Mouse (Mus musculus): Measurements from ENCODE around the gene Dppa1.
"Not testable (repeated sequence)": the region's sequence is repeated elsewhere in the genome, so short reads cannot be mapped to it uniquely, and the experiment has no call there.

Gene Dppa1

DNA sequence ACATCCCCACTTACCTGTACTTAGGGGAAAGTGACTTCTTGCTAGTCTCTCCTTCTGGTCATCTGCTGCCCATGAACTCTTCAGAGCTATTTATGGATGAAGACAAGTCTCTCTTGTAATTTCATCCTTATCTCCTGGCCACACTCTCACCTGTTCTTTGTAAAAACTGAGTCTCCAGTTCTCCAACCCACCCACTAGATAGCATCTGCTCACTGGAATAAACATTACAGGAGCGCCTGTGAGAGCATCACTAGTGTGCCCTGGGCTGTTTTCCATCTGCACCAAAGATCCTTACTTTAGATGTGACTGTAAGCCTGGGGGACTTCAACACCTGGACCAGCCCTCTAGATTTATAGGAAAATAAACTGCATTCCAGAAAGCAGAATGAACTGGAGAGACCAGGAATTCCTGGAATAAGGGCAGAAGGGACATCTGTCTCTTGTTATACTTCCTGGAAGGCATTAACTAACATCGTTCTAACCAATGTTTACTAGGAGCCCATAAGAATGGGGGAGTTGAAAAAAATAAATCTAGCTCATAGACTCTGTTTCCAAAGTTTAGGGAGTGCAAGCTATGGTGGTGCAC is at the start of gene Dppa1:
Gene Dppa1, minus strand, starts transcription at position 51 of the 585 bp plus-strand sequence.
- DNase-seq (ENCODE audit: low spot score) = no peak

DNA sequence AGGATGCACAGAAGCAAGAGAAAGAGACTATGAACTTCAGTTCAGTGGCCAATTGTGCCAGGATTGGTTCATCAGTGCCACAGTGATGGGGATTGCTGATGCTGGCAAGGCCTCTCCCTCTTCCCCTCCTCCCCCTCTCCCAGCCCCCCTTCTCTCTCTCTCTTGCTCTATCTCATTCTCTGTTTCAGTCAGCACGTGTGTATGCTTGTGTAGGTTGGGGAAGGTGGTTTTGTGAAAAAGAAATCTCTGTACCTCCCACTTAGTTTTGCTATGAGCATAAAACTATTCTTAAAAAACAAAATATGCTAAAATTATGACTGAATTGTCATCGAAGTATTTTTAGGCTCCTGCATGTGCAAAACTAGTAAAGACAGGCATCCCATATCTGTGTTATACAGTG is 38.9 kb upstream of the Dppa1 start:
- no peak for DNase-seq (ENCODE audit: low spot score)

DNA sequence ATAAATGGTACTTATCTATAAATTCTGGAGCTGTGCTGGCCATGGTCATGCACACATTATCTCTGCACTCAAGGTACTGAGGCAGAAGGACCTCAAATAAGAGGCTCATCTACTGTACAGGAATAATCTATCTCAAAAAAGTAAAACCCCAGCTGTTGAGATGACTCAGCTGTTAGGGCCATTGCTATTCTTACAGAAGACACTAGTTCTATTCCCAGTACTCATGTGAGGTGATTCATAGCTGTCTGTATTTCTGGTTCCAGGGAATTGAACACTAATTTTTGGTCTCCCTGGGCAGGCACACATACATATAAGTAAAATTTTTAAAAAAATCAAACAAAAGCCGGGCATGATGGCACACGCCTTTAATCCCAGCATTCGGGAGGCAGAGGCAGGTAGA is 38.0 kb upstream of the Dppa1 start:
- no peak for DNase-seq (ENCODE audit: low spot score)

DNA sequence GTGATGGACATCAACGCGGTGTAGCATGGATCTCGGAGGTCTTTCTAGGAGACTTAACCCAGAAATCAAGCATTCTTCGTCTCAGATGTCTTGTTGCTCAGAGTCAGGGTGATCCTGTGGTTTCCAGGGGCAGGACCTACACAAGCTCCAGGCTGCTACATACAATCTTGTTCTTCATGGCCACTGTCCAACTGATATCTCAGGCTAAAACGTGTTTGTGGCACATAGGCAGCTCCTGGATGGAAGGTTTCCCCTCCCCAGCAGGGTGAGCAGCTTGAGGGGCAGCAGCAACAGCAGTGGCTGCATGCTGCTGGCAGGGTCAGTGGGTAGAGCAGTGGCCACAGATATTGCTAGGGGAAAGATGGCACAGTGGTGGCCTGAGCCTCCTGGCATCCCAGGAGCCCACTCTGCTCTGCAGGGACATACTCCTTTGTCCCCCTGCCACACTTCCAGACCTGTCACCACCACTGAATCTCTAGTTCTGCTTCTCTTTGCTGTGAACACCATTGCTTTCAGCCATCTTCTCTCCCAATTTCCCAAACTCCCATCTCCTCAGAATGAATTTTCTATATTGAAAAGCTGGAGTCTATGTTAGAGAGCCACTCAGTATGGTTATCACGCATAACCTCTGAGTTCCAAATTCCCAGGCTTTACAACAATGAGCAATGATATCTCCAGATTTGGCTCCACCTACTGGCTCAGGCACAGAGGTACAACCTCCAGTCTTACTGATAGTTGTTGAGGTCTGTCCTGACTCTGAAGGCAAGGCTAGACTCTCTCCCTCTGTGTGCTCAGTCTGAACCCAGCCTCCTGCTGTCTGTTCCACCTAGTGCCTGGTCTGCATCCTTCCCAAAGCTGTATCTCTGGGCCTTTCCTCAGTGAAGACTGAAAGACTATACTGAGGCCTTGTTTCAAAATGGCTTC is 36.8 kb upstream of the Dppa1 start:
- DNase-seq (ENCODE audit: low spot score) = no peak

DNA sequence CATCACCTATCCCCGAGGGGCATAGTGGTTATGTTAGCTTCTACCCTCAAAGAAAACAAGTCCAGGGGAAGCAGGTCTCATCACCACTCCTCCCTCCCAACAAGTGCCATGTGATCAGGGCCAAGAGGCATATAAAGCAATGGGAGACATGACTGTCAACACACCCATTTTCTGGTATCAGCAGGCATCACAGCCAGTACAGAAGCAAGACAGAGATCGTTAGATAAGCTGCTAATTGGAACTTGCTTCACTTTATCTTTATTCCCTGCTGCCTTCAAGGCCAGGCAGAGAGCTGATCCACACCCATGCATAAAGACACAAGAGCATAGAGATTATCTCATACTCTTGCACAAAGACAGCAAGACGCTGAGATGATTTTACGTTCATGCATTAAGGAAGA is 34.2 kb upstream of the Dppa1 start:
- no peak for DNase-seq (ENCODE audit: low spot score)

DNA sequence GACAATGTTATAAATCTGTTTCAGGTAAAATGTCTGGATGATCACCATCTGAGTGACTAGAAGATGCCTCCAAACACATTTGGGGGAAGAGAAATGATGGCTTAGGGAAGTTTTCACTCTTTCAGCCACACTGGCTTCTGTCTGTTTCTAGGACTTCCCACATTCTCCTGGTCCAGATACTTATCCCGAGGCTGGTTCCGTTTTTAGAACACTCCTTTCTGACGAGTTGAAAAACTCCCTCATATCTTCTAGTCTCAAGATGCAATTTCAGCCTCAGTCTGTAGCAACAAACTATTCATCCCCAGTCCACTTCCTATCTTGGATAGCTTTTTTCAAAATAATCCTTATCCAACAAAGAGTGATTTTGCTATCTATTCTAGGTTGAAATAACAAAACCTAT is 23.4 kb upstream of the Dppa1 start:
- no peak for DNase-seq (ENCODE audit: low spot score)

DNA sequence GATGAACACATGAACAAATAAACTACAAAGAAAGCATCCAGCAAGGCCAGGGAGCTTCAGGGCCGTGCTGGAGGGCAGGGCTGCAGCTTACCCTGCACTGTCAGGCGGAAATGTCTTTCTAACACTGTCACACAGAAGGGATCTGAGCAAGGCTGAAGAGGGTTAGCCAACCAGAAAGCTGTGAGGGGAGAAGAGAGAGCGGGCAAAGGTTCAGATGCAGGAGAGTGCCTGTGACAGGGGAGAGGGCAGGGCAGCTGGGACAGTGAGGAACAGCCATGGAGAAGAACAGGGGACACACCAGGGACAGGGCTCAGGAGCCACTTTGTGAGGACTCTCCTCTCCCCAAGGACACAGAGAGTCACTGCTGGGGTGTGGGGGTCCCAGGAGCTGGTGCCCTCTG is 20.6 kb upstream of the Dppa1 start:
- DNase-seq (ENCODE audit: low spot score) = not testable (repeated sequence)

DNA sequence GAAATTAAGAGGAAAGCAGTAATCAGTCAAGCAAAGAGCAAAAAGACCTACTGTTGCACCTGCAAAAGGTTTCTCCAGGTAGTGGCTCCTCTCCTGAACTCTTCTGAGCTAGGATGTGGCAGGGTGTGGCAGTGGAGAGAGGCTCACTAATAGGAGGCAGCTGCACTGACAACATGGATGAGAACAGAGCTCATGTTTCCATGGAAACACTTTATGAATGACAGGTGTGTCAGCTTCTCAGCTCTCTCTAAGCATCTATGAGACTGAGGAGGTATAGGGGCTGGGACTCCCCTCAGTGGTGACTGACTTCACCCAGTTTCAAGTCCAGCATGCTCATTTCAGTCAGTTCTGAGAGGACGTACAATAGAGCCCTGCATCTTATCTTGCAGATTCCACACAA is 15.8 kb upstream of the Dppa1 start:
- no peak for DNase-seq (ENCODE audit: low spot score)

DNA sequence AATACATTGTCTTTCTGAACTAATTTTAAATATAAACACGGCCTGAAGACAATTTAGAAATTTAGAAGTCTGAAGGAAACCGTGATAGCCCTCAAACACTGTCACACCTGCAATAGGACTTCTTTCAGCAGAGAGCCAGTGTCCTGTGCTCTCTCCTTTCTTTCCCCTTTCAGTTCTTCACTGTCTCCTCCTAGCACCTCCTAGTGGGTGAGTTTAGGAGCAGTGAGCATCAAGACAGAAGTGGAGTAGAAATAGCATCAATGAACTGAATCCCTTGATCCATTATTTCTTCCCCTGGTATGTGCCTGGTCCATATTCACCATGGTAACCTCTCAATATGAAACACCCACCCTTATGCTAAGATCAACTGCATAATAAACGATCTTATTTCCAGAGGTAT is 7.5 kb upstream of the Dppa1 start:
- DNase-seq (ENCODE audit: low spot score) = no peak

DNA sequence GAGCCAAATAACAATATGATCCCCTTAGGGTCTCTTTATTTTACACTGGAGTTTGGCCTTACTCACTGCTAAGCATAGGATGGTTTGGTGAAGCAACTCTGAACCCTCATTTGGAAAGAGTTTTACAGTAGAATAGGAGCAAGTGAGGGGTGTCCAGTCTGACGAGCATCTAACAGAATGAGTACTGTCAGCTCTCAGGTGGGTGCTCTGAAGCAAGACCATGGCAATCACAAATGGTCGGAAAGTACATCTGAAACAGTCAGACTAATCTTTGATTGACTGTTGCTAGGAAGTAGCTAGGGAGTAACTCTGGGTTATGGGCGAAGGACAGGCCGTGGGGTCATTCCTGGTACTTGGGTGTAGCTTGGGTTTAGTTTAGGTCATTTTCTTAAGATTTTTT is 6.5 kb upstream of the Dppa1 start:
- DNase-seq (ENCODE audit: low spot score) = not testable (repeated sequence)

DNA sequence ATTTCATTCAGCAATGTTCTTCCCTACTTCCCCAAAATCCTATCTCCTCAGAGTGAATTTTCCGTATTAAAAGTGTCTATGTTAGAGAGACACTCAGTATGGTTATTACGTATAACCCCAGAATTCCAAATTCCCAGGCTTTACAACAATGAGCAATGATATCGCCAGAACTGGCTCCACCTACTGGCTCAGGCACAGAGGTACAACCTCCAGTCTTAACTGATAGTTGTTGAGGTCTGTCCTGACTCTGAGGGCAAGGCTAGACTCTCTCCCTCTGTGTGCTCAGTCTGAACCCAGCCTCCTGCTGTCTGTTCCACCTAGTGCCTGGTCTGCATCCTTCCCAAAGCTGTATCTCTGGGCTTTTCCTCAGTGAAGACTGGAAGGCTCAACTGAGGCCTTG is 2.6 kb upstream of the Dppa1 start:
- DNase-seq (ENCODE audit: low spot score) = peak; percentile 6

DNA sequence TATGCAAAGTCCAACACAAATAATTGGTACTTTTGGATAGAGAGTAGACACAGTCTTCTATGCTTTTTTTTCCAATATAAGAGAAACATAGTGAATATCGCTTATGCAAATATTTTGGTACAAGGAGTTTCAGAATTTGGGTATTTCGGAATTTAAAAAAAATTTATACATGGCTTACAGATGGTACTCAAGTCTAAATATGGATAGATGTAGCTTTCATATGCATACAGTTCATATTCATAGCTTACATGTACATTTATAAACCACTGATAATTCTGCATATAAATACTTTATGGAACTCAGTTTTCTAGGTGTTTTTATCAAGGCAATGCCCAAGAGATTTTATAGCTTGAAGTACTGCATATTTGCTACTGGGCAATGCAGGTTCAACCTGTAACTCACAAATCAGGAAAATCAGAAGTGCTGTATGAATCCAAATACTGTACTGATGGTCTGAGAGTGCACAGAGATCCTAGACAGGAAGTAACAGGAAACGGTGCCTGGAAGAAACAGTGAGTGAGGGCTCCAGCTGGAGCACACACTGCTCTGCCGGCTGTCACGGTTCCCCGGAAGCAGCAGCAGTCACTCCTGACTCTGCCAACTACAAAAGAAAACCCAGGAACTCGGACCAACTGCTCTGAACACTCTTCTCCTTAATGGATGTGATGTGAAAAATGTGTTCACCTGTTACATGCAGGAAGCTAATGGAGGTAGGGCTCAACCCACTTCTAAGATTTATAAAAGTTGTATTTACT is 8.5 kb downstream of the Dppa1 start:
- DNase-seq (ENCODE audit: low spot score) = no peak

DNA sequence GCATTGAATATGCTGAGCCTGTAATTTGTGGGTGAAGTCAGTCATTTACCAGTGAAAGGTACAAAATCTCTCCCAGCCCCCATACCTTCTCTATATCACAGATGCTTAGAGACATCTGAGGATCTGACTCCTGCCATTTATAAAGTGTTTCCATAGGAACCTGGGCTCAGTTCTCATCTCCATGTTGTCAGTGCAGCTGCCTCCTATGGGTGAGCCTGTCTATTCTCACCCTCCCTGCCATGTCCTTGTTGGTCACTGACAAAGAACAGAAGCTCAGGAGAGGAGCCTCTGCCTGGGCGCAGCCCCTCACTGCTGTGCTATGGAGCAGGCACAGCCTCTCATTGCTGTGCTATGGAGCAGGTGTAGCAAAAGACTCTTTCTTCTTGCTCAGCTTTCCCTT is 9.1 kb downstream of the Dppa1 start:
- no peak for DNase-seq (ENCODE audit: low spot score)

DNA sequence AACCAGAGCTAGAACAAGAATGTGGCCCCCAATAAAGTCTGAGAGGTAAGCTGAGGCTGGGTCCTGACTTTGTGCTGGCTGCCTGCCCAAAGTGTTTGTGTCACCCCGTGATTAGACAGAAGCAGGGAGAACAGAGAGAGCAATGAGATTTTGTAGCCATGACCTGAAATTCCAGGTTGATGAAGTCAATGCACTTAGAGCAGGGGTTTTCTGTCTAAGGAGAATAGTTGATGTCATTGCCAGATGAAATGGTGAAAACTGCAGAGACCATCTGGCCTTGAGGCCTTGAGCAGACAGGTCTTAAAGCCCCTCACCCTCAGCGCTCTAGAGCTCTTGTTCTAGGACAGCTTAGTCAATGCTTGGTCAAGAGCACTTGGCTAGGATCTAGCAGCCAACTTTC is 36.6 kb downstream of the Dppa1 start:
- no peak for DNase-seq (ENCODE audit: low spot score)

DNA sequence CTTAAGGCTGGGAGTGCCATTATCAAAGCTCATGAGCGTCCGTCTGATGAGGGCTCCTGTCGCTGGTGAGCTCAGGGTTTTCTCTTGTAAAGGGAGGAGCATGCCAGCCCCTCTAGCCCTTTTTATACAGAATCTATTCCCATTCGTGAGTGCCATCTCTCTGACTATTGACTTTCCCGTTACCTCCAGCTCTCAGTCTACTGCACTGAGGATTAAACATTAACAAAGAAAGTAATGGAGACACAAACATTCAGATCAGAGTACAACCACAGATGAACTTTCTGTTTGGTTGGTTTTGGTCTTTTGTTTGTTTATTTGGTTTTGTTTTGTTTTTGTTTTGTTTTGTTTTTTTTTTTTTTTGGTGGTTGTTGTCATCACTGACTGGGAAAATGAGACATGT is 46.3 kb downstream of the Dppa1 start:
- no peak for DNase-seq (ENCODE audit: low spot score)

DNA sequence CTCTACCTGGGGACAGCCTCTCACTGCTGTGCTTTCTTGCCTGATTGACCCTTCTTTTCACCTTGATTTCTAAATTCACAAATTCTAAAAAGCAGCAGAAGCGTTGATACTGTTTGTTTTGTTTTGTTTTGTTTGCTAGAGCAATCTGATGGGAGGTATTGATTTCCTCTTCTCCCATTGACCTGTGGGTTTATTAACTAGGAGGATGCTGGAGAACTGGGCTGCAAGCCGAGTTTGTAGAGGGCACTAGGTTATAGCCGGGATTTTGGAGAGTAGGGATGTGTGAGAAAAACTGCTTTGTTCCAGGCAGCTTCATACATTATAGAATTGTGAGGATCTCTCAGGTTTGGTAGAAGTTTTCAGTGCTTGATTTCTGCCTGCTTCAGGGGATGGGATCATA is 48.6 kb downstream of the Dppa1 start:
- DNase-seq (ENCODE audit: low spot score) = no peak

DNA sequence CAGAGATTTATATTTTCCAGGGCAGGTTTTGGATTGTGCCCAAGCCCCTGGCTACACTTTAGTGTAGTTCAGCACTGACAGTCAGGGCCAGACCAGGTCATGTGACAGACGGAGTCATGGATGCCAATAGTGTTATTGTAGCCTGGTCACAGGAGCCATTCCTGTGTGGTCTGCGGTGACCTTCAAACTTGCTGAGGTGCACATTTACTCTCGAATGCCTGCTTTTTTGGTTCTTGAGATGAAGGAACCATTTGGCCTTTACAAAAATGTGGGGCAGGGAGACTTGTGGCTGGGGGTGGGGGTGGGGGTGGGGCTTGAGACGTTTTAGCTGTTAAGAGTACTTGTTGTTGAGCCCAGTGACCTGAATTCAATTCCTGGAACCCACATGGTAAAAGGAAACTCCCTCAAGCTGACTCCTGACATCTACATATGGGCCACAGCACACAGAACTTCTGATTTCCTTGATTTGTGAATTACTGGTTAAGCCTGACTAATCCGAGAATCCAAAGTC is 50.2 kb downstream of the Dppa1 start:
- no peak for DNase-seq (ENCODE audit: low spot score)

DNA sequence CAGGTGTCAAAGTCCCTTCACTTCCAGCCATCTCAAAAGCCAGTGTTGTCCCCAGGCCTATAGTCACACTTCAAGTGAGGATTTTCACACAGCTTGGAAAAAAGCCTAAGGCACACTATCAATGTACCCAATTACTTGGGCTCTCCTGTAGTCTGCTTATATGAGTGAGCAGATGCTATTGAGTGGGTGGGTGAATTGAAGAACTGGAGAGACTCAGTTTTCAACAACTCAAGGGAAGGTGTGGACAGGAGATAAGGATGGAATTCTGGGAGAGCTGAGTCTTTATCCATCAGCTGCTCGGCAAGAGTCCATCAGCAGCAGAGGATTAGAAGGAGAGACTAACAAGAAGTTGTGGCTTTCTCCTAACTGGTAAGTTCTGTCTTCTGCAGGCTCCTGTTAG is 57.7 kb downstream of the Dppa1 start, which contains the start of gene BC053393:
Gene BC053393, plus strand, starts transcription at position 210 of the 400 bp plus-strand sequence.
- no peak for DNase-seq (ENCODE audit: low spot score)

DNA sequence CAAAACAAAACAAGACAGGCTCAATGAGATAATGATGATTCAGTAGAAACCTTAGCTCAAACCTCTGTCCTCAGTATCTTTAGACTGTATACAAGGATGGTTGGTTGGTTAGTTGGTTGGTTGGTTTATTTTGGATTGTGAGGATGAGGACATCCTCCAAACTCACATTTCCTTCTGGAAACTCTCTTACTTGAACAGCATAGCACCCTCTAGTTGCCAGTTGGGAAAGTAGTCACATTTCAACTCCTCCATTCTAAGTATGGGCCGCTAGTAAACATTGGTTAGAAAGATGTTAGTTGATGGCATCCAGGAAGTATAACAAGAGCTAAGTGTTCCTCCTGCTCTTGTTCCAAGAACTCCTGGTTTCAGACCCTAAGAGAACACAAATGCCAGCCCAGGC is 60.0 kb downstream of the Dppa1 start:
- DNase-seq (ENCODE audit: low spot score) = no peak

DNA sequence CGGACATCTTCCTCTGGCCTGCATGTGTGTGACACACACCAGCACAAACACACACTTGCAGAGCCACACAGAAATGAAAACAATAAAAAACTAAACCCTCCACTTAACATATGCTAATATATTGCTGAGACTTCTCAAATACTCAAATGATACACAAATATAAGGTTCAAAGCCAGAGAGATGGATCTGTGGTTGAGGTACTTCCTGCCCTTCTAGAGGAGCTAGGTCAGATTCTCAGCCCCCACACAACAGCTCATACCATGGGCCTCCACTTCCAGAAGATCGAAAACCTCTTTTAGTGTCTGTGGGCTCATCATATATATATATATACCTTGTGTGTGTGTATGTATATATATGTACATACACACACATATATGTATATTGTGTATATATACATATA is 63.1 kb downstream of the Dppa1 start:
- DNase-seq (ENCODE audit: low spot score) = no peak

DNA sequence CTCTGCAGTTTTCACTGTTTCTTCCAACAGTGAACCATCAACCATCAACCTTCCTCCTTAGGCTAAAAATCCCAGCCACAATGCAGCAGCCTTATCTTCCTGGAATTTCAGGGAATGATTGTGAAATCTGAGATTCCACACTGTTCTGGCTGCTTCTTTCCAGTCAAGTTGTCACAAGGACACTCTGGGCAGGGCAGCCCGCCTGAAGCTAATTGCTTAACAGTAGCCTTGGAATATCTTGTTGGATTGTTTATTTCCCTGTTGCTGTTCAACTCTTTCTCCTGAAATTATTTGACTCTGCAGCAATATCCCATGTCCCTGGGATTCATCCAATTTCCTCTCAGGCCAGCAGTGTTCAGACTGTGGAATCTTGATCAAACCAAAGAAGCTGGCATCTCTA is 64.4 kb downstream of the Dppa1 start:
- no peak for DNase-seq (ENCODE audit: low spot score)

DNA sequence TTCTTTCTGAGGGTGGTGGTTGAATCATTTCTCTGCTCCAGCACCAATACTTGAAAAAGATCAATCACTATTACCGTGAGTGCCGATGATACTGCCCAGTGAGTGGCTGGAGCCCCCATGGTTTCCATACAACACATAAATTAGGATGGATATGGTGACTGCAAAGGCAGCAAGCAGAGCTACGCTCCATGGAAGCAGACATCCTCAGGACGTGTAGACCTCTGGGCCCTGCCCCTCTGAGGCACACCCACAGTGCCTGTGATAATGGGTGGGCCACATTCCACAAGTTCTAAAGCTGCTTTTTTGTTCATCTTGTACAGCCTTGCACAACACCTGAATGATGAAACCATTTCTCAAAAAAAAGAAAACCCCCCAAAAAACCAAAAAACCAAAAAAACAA is 68.0 kb downstream of the Dppa1 start:
- DNase-seq (ENCODE audit: low spot score) = no peak

All from urinary bladder, postnatal 14 days (tissue).